Mouse (Mus musculus) ES-Bruce4 (cell line): ENCODE measurements around the gene Sox5.

ENCODE experiments used
- CTCF ChIP-seq: IDR thresholded peaks from one replicate; pipeline ENCODE4 v1.8.1; 2011; ENCODE audit warnings: low read depth, low read length
- EP300 ChIP-seq: IDR thresholded peaks from 2 replicates; pipeline ENCODE4 v1.6.1; 2011; ENCODE audit warnings: low read depth, low read length; ENCODE audit not compliant: insufficient read depth
- POLR2A ChIP-seq: IDR thresholded peaks from one replicate; pipeline ENCODE4 v1.8.1; 2011; ENCODE audit warnings: low read length; ENCODE audit not compliant: insufficient read depth

GRCm38 (mm10) chr6:144711841-144712240 is 69.9 kb downstream of the Sox5 start:
- TF ChIP-seq EP300 (no peak), POLR2A (no peak), CTCF (no peak)
